Mouse (Mus musculus) neural tube, embryonic 10.5 days (tissue): Measurements from ENCODE around the gene Reln.

Experiments
- DNase-seq: peaks from one replicate; pipeline ENCODE4 v3.0.0-alpha.2; 2017; ENCODE audit warnings: low spot score; ENCODE audit errors: extremely low spot score

Gene Reln

GRCm38 (mm10) chr5:22307853-22308252, 36.6 kb downstream of the Reln start:
- DNase-seq: no peak

- no peak for DNase-seq
Observed at GRCm38 (mm10) chr5:22307072-22307471, 37.4 kb downstream of the Reln start.

GRCm38 (mm10) chr5:22303709-22304108, 40.8 kb downstream of the Reln start:
- no peak for DNase-seq

GRCm38 (mm10) chr5:22302309-22302708, 42.2 kb downstream of the Reln start:
- no peak for DNase-seq

GRCm38 (mm10) chr5:22300788-22301187, 43.7 kb downstream of the Reln start:
- no peak for DNase-seq

- no peak for DNase-seq
Observed at GRCm38 (mm10) chr5:22300046-22300445, 44.5 kb downstream of the Reln start.

GRCm38 (mm10) chr5:22295161-22295560, 49.3 kb downstream of the Reln start:
- no peak for DNase-seq

GRCm38 (mm10) chr5:22291409-22291808, 53.1 kb downstream of the Reln start:
- DNase-seq: no peak

- DNase-seq: no peak
Observed at GRCm38 (mm10) chr5:22285396-22285795, 59.1 kb downstream of the Reln start.

- no peak for DNase-seq
Observed at GRCm38 (mm10) chr5:22282141-22282665, 62.3 kb downstream of the Reln start.

- DNase-seq: no peak
Observed at GRCm38 (mm10) chr5:22280534-22281164, 63.9 kb downstream of the Reln start.

GRCm38 (mm10) chr5:22279201-22279600, 65.3 kb downstream of the Reln start:
- no peak for DNase-seq

GRCm38 (mm10) chr5:22274134-22274533, 70.4 kb downstream of the Reln start:
- DNase-seq: no peak

GRCm38 (mm10) chr5:22266489-22267301, 77.8 kb downstream of the Reln start:
- DNase-seq: no peak

- DNase-seq: no peak
Observed at GRCm38 (mm10) chr5:22262351-22262765, 82.1 kb downstream of the Reln start.

GRCm38 (mm10) chr5:22255346-22255745, 89.2 kb downstream of the Reln start:
- DNase-seq: no peak

- DNase-seq: no peak
Observed at GRCm38 (mm10) chr5:22253910-22254309, 90.6 kb downstream of the Reln start.

- DNase-seq: no peak
Observed at GRCm38 (mm10) chr5:22253318-22253717, 91.2 kb downstream of the Reln start.

GRCm38 (mm10) chr5:22247850-22248249, 96.7 kb downstream of the Reln start:
- no peak for DNase-seq

- no peak for DNase-seq
Observed at GRCm38 (mm10) chr5:22245056-22245455, 99.4 kb downstream of the Reln start.

GRCm38 (mm10) chr5:22243538-22243937, 101.0 kb downstream of the Reln start:
- no peak for DNase-seq

- no peak for DNase-seq
Observed at GRCm38 (mm10) chr5:22241560-22241959, 102.9 kb downstream of the Reln start.

- peak; percentile 17 for DNase-seq
Observed at GRCm38 (mm10) chr5:22236801-22237200, 107.7 kb downstream of the Reln start.
